Mouse (Mus musculus) small intestine, adult 10 weeks (tissue): Measurements from ENCODE around the gene Med13. TPM values are rescaled to one million over a fixed set of nuclear protein-coding genes. Genes with fewer than 3 reads are reported as not detected.

ENCODE experiments used
- polyA plus RNA-seq: library from polyadenylated mRNA; stranded (reverse); fragments of 350-450 nt; fragmentation: Illumina TruSeq; extraction: RNeasy Lipid Tissue Mini Kit (QIAGEN cat#74804); gene quantifications from one replicate; pipeline ENCODE4 v1.2.3, GENCODE M21; 2014; ENCODE audit warnings: low replicate concordance

Med13 gene
- 120 TPM for polyA plus RNA-seq

GRCm38 (mm10) chr11:86356854-86357788, at the start of gene Med13:
Med13 (minus strand) TSS chr11:86357602.

GRCm38 (mm10) chr11:86257460-86258076, 99.8 kb downstream of the Med13 start, which contains the start of gene Ints2:
Ints2 (minus strand) TSS chr11:86257575.

Other genes with a start within 250 kb of the Med13 start
- 6.1 TPM for gene Brip1, start 156.4 kb downstream of the Med13 start, polyA plus RNA-seq
- 18.1 TPM for gene Ints2, start 100.0 kb downstream of the Med13 start, polyA plus RNA-seq
- gene Rnft1, start 127.1 kb upstream of the Med13 start, polyA plus RNA-seq = 92.9 TPM
- gene Rps6kb1, start 187.2 kb upstream of the Med13 start, polyA plus RNA-seq = 53.0 TPM
- gene Tubd1, start 187.4 kb upstream of the Med13 start, polyA plus RNA-seq = 5.4 TPM